Mouse (Mus musculus) liver, embryonic 12.5 days (tissue): ENCODE measurements around the gene Hrk. TPM values are rescaled to one million over a fixed set of nuclear protein-coding genes. Genes with fewer than 3 reads are reported as not detected.

Experiments used
- ATAC-seq: fragments of 200-750 bp; cut with Nextera tagmentation; 2 replicates; pipeline ENCODE4 v1.8.0; 2017; ENCODE audit warnings: moderate number of reproducible peaks, mild to moderate bottlenecking, moderate library complexity
- H3K27ac ChIP-seq: fragments of 300-500 bp; sonication (generic); 2 replicates; pipeline ENCODE4 v1.5.1; 2016; ENCODE audit warnings: mild to moderate bottlenecking
- H3K27me3 ChIP-seq: fragments of 300-500 bp; sonication (generic); replicated peaks from 2 replicates; pipeline ENCODE4 v1.6.1; 2016; ENCODE audit warnings: mild to moderate bottlenecking, moderate library complexity
- H3K36me3 ChIP-seq: fragments of 300-500 bp; sonication (generic); 2 replicates; pipeline ENCODE4 v1.6.1; 2016; ENCODE audit warnings: mild to moderate bottlenecking, moderate library complexity
- H3K4me1 ChIP-seq: fragments of 300-500 bp; sonication (generic); 2 replicates; pipeline ENCODE4 v1.6.1; 2016
- H3K4me2 ChIP-seq: fragments of 300-500 bp; sonication (generic); 2 replicates; pipeline ENCODE4 v1.6.1; 2016; ENCODE audit warnings: mild to moderate bottlenecking, moderate library complexity
- H3K4me3 ChIP-seq: fragments of 300-500 bp; sonication (generic); 2 replicates; pipeline ENCODE4 v1.5.1; 2016; ENCODE audit warnings: mild to moderate bottlenecking, moderate library complexity
- H3K9ac ChIP-seq: fragments of 300-500 bp; sonication (generic); 2 replicates; pipeline ENCODE4 v1.6.1; 2016; ENCODE audit warnings: mild to moderate bottlenecking, moderate library complexity
- H3K9me3 ChIP-seq: fragments of 300-500 bp; sonication (generic); replicated peaks from 2 replicates; pipeline ENCODE4 v1.6.1; 2016; ENCODE audit warnings: mild to moderate bottlenecking, moderate library complexity
- WGBS: fragments of 180-500 bp; shearing (Covaris S2); methylation state at CpG from one replicate; pipeline ENCODE4 v1.1.7; 2016; ENCODE audit not compliant: insufficient replicate concordance; 5-methylcytosine and 5-hydroxymethylcytosine counted together
- polyA plus RNA-seq: library from polyadenylated mRNA; unstranded; fragments of >200 nt; fragmentation: Nextera tagmentation; extraction: Ambion mirVana; gene quantifications from 2 replicates; pipeline ENCODE4 v1.2.1, GENCODE M21; 2016

Hrk gene
- polyA plus RNA-seq, 1 experiment from 2014 or later, result 0.04 TPM

GRCm38 (mm10) chr5:118144327-118144726, 20.1 kb upstream of the Hrk start:
- no peaks in the 10 kb centered on the region for H3K27me3 ChIP-seq
- no peak overlapping the region for H3K27ac ChIP-seq
- H3K9ac ChIP-seq, result no peak overlapping the region
- H3K4me3 ChIP-seq, result no peak overlapping the region
- H3K9me3 ChIP-seq, result no peaks in the 10 kb centered on the region
- WGBS, result 85% methylated on average over 4 of the region's 4 CpGs
- H3K36me3 ChIP-seq, result peaks cover 50% of the 10 kb centered on the region
- H3K4me1 ChIP-seq, result peaks cover 10% of the 10 kb centered on the region
- ATAC-seq, result no peak
- no peak overlapping the region for H3K4me2 ChIP-seq

GRCm38 (mm10) chr5:118144770-118145169, 19.7 kb upstream of the Hrk start:
- H3K9ac ChIP-seq, result no peak overlapping the region
- no peaks in the 10 kb centered on the region for H3K9me3 ChIP-seq
- no peaks in the 10 kb centered on the region for H3K27me3 ChIP-seq
- no peak for ATAC-seq
- H3K4me2 ChIP-seq, result no peak overlapping the region
- WGBS, result 68% methylated on average over 6 of the region's 6 CpGs
- H3K36me3 ChIP-seq, result peaks cover 49% of the 10 kb centered on the region
- H3K27ac ChIP-seq, result no peak overlapping the region
- peaks cover 10% of the 10 kb centered on the region for H3K4me1 ChIP-seq
- H3K4me3 ChIP-seq, result no peak overlapping the region

GRCm38 (mm10) chr5:118145458-118145857, 19.0 kb upstream of the Hrk start:
- no peak overlapping the region for H3K9ac ChIP-seq
- H3K4me1 ChIP-seq, result peaks cover 10% of the 10 kb centered on the region
- H3K4me3 ChIP-seq, result no peak overlapping the region
- H3K9me3 ChIP-seq, result no peaks in the 10 kb centered on the region
- peaks cover 52% of the 10 kb centered on the region for H3K36me3 ChIP-seq
- H3K27me3 ChIP-seq, result no peaks in the 10 kb centered on the region
- no peak for ATAC-seq
- 81% methylated on average over 3 of the region's 3 CpGs for WGBS
- H3K4me2 ChIP-seq, result no peak overlapping the region
- H3K27ac ChIP-seq, result no peak overlapping the region

- no peak for ATAC-seq
- 74% methylated on average over 15 of the region's 15 CpGs for WGBS
- Histone ChIP-seq H3K4me3 (no peak overlapping the region), H3K36me3 (peaks cover 51% of the 10 kb centered on the region), H3K9ac (no peak overlapping the region), H3K4me2 (no peak overlapping the region), H3K4me1 (peaks cover 10% of the 10 kb centered on the region), H3K9me3 (no peaks in the 10 kb centered on the region), H3K27ac (no peak overlapping the region), H3K27me3 (no peaks in the 10 kb centered on the region)
These were observed 18.3 kb upstream of the Hrk start for GRCm38 (mm10) chr5:118145999-118146679.

- Histone ChIP-seq H3K4me1 (peaks cover 10% of the 10 kb centered on the region), H3K4me3 (no peak overlapping the region), H3K9ac (no peak overlapping the region), H3K27ac (no peak overlapping the region), H3K9me3 (no peaks in the 10 kb centered on the region), H3K27me3 (no peaks in the 10 kb centered on the region), H3K4me2 (no peak overlapping the region), H3K36me3 (peaks cover 49% of the 10 kb centered on the region)
- WGBS, result 78% methylated on average over 10 of the region's 10 CpGs
- no peak for ATAC-seq
These were observed 17.2 kb upstream of the Hrk start for GRCm38 (mm10) chr5:118147264-118147663.

- Histone ChIP-seq H3K9me3 (no peaks in the 10 kb centered on the region), H3K27ac (no peak overlapping the region), H3K27me3 (no peaks in the 10 kb centered on the region), H3K4me3 (no peak overlapping the region), H3K4me2 (no peak overlapping the region), H3K36me3 (peaks cover 45% of the 10 kb centered on the region), H3K9ac (no peak overlapping the region), H3K4me1 (peaks cover 23% of the 10 kb centered on the region)
- 55% methylated on average over 3 of the region's 3 CpGs for WGBS
- no peak for ATAC-seq
These were observed 14.7 kb upstream of the Hrk start for GRCm38 (mm10) chr5:118149711-118150110.

- Histone ChIP-seq H3K27me3 (peaks cover 4% of the 10 kb centered on the region), H3K4me1 (peaks cover 38% of the 10 kb centered on the region), H3K4me2 (peak within 1 kb of the TSS; percentile 81), H3K9me3 (no peaks in the 10 kb centered on the region), H3K4me3 (peak within 1 kb of the TSS; percentile 96), H3K27ac (peak within 1 kb of the TSS; percentile 72), H3K9ac (peak within 1 kb of the TSS; percentile 95), H3K36me3 (peaks cover 22% of the 10 kb centered on the region)
- ATAC-seq, result peak; percentile 80
- under 1% methylated on average over 66 of the region's 67 CpGs for WGBS
These were observed 9.4 kb upstream of the Hrk start, which contains the start of gene Fbxw8 for GRCm38 (mm10) chr5:118154839-118155564. Gene Fbxw8 (minus strand): TSS chr5:118155464.

GRCm38 (mm10) chr5:118155565-118155947, 8.9 kb upstream of the Hrk start:
- H3K4me2 ChIP-seq, result peak overlapping the region; percentile 81
- peaks cover 10% of the 10 kb centered on the region for H3K27me3 ChIP-seq
- H3K4me3 ChIP-seq, result peak overlapping the region; percentile 96
- peaks cover 38% of the 10 kb centered on the region for H3K4me1 ChIP-seq
- H3K27ac ChIP-seq, result no peak overlapping the region
- H3K36me3 ChIP-seq, result peaks cover 16% of the 10 kb centered on the region
- no peak for ATAC-seq
- peak overlapping the region; percentile 95 for H3K9ac ChIP-seq
- 20% methylated on average over 9 of the region's 9 CpGs for WGBS
- no peaks in the 10 kb centered on the region for H3K9me3 ChIP-seq

- Histone ChIP-seq H3K36me3 (peaks cover 6% of the 10 kb centered on the region), H3K9ac (no peak overlapping the region), H3K9me3 (no peaks in the 10 kb centered on the region), H3K27ac (no peak overlapping the region), H3K27me3 (peaks cover 24% of the 10 kb centered on the region), H3K4me2 (no peak overlapping the region), H3K4me3 (no peak overlapping the region), H3K4me1 (peaks cover 38% of the 10 kb centered on the region)
- ATAC-seq, result peak; percentile 47; the same call in 1 of the 2 replicates
- 50% methylated on average over 4 of the region's 4 CpGs for WGBS
These were observed 7.5 kb upstream of the Hrk start for GRCm38 (mm10) chr5:118156976-118157375.

GRCm38 (mm10) chr5:118160691-118161090, 3.8 kb upstream of the Hrk start:
- Histone ChIP-seq H3K4me2 (no peak overlapping the region), H3K36me3 (no peaks in the 10 kb centered on the region), H3K27me3 (peaks cover 60% of the 10 kb centered on the region), H3K4me1 (peaks cover 16% of the 10 kb centered on the region), H3K9me3 (no peaks in the 10 kb centered on the region), H3K9ac (no peak overlapping the region), H3K27ac (no peak overlapping the region), H3K4me3 (no peak overlapping the region)
- no peak for ATAC-seq
- WGBS, result 31% methylated on average over 4 of the region's 4 CpGs

GRCm38 (mm10) chr5:118165462-118165861, 1.0 kb downstream of the Hrk start:
- ATAC-seq, result no peak
- H3K27me3 ChIP-seq, result peaks cover 99% of the 10 kb centered on the region
- no peak overlapping the region for H3K9ac ChIP-seq
- no peaks in the 10 kb centered on the region for H3K4me1 ChIP-seq
- H3K27ac ChIP-seq, result no peak overlapping the region
- no peak overlapping the region for H3K4me2 ChIP-seq
- H3K9me3 ChIP-seq, result no peaks in the 10 kb centered on the region
- H3K4me3 ChIP-seq, result no peak overlapping the region
- no peaks in the 10 kb centered on the region for H3K36me3 ChIP-seq

- no peaks in the 10 kb centered on the region for H3K36me3 ChIP-seq
- no peak overlapping the region for H3K27ac ChIP-seq
- H3K9ac ChIP-seq, result no peak overlapping the region
- no peak overlapping the region for H3K4me2 ChIP-seq
- no peak overlapping the region for H3K4me3 ChIP-seq
- WGBS, result 63% methylated on average over 8 of the region's 8 CpGs
- H3K4me1 ChIP-seq, result peaks cover 11% of the 10 kb centered on the region; the same call in 1 of the 2 replicates
- peaks cover 99% of the 10 kb centered on the region for H3K27me3 ChIP-seq
- no peak for ATAC-seq
- H3K9me3 ChIP-seq, result no peaks in the 10 kb centered on the region
These were observed 3.1 kb downstream of the Hrk start for GRCm38 (mm10) chr5:118167561-118167995.
